Mouse (Mus musculus) MN1 (cell line): ENCODE measurements around the gene Dop1b.

Source experiments
- DNase-seq: peaks from one replicate; pipeline ENCODE4 v3.0.0-alpha.2; 2016; ENCODE audit warnings: low spot score

The Dop1b gene

GRCm38 (mm10) chr16:93756622-93757021, 44.9 kb downstream of the Dop1b start:
- DNase-seq: no peak

- DNase-seq: no peak
These were observed 51.7 kb downstream of the Dop1b start for GRCm38 (mm10) chr16:93763378-93763777.

GRCm38 (mm10) chr16:93764597-93764996, 52.9 kb downstream of the Dop1b start:
- no peak for DNase-seq

- DNase-seq: peak; percentile 45
These were observed 55.3 kb downstream of the Dop1b start for GRCm38 (mm10) chr16:93766956-93767355.

DNA sequence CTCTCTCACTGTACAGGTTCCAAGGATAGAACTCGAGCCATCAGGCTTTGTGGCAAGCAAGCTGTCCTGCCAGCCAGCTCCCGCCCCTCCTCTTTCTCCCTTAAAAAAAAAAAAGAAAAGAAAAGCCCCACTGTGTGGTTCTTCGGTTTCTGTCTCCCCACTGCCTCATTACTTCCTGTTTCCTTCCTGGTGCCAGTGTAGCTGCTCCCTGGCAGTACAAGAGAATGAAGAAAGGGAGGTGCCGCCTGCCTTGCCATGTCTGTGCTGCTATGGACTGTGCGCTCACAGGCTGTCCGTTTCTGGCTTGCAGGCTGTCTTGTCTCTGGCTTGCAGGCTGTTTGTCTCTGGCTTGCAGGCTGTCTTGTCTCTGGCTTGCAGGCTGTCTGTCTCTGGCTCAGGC, 55.8 kb downstream of the Dop1b start:
- DNase-seq: no peak

DNA sequence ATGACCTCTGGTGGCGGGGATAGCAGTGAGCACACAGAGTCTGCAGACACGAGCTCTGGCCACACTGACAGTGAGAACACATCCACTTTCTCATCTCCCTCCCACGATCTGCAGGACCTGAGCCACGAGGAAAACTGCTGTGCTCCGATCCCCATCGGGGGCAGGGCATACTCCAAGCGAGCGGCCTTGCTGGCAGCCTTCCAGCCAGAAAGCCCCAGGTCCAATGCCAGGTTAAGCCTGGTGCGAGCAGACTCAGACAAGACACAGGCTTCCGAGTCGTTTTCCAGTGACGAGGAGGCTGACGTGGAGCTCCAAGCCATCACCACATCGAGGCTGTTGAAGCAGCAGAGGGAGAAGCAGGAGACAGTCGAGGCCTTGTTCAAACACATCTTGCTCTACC, 57.9 kb downstream of the Dop1b start:
- peak; percentile 61 for DNase-seq

DNA sequence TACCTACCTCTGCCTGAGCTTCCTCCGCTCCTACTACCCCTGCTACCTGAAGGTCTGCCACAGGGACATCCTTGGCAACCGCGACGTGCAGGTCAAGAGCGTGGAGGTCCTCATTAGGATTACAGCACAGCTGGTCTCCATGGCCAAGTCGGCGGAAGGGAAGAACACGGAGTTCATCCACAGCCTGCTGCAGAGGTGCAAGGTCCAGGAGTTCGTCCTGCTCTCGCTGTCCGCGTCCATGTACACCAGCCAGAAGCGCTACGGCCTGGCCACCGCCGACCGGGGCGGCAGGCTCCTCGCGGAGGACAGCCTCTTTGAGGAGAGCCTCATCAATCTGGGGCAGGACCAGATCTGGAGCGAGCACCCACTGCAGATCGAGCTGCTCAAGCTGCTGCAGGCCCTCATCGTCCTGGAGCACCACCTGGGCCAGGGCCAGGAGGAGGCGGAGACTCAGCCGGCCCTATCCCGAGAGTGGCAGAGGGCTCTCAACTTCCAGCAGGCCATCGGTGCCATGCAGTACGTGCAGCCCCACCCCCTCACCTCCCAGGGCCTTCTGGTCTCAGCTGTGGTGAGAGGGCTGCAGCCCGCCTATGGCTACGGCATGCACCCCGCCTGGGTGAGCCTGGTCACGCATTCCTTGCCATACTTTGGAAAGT, 58.7 kb downstream of the Dop1b start:
- peak; percentile 55 for DNase-seq

GRCm38 (mm10) chr16:93774658-93775057, 63.0 kb downstream of the Dop1b start:
- DNase-seq: no peak

- DNase-seq: no peak
These were observed 64.8 kb downstream of the Dop1b start for GRCm38 (mm10) chr16:93776468-93776867.

DNA sequence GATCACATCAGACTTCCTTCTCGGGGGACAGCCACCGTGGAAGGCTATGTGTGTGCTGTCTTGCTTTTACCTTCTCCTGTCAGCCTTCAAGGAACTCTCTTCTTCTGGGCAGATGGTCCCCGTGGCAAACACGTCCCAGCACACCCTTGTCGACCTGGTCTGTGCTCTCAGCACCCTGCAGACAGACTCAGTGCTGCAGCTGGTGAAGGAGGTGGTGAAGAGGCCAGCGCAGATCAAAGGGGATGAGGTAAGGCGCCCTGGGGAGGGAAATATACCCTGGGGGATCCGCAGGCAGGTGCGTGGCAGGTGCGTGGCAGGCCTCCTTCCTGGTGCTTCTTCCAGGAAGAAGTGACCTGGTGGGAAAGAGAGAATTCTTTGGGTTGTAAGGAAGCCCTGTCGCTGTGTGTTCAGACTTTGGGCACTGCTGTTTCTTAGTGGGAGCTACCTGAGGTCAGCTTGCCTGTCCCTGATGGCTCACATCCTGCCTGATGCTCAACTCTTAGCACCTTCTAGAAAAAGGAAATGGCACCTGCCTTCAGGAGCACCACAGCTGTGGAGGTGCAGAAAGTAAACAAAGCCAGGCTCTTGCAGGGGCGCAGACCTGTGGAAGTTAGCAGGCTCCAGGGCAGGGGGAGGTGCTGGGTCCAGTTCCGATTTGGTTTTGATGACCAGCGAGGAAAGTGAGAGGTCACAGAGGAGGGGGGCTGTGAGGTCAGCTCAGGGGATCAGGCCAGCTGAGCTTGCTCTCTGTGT, 65.7 kb downstream of the Dop1b start:
- no peak for DNase-seq

DNA sequence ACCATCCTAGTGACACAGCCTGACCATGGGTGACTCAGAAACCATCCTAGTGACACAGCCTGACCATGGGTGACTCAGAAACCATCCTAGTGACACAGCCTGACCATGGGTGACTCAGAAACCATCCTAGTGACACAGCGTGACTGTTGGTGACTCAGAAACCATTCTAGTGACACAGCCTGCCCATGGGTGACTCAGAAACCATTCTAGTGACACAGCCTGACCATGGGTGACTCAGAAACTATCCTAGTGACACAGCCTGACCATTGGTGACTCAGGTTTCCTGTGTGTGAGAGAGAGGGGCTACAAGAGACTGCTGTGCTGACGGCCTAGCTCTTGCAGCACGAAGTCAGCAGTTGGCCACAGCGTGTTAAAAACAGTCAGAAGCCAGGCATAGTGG, 66.7 kb downstream of the Dop1b start:
- DNase-seq: peak; percentile 11

DNA sequence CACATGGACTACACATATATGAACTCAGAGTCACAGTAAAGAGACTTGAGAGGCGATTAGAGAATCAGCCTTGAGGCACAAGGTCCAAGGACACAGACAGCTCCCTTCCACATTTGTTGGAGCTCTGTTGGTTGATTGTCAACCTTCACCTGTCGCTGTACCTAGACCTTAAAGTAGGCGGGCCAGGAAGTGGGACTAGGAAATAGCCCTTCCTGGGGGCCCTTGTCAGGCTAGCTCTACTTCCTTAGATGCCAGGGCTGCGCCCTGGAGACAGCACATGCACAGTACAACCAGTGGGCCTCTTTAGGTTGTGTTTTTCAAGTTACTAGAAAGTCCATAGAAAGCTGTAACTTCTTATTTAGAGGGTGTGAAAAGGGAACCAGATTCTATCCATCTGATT, 67.8 kb downstream of the Dop1b start:
- no peak for DNase-seq

- DNase-seq: no peak
These were observed 69.2 kb downstream of the Dop1b start for GRCm38 (mm10) chr16:93780660-93781479.

GRCm38 (mm10) chr16:93784175-93784574, 72.5 kb downstream of the Dop1b start:
- DNase-seq: no peak

DNA sequence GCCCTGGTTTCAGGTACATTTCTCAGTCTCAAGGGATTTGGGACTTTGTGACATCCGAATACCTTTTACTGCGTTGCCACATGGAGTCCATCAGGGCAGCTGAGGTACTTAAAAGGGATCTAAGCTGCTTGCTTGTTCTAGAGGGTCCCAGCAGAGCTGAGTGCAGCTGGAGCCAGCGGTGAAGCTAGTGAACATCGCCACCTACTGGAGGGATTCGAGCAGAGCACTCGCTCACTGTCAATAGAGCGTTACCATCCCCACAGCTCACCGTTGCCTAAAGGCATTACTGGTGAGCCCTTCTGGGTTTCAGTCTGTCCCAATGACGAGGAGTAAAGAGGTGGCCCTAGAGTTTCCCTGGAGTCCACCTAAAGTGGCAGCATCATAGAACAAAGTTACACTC, 74.1 kb downstream of the Dop1b start:
- DNase-seq: peak; percentile 51

DNA sequence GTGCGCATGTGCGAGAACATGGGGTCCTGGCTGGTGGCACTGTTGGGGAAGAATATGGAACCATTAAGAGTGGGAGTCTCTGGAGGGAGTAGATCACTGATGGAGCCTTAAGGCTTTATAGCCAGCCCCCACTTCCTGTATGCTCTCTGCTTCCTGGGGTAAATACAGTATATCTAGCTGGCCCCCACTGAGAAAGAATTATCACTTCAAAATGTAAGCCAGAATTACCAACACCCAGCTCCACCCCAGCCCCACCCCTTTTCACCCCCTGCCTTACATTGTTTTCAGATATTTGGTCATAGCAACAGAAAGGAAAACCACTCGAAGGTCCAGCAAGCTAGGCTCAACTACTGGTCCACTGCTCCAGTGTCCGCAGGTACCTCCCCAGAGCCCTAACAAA, 76.7 kb downstream of the Dop1b start:
- no peak for DNase-seq

GRCm38 (mm10) chr16:93788881-93789280, 77.2 kb downstream of the Dop1b start:
- no peak for DNase-seq

- DNase-seq: no peak
These were observed 78.5 kb downstream of the Dop1b start for GRCm38 (mm10) chr16:93789971-93790755.

- DNase-seq: no peak
These were observed 81.4 kb downstream of the Dop1b start for GRCm38 (mm10) chr16:93792981-93793630.

DNA sequence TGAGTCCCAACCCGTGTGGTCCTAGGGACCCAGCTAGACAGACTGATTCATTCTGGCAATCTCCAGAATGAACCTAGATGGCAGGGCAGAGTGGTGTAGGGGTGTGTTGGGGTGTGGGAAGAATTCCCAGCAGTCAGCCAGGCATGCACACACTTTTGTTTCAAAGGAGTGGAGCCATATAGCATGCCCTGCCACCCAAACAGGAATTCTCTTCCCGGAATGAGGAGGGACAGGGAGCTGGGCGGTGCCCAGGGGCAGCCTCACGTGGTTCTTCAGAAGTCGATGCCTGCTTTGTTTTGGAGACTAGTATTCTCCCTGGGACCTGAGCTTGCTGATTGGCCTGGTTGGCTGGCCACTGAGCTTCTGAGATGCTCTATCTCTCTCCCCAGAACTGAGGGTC, 83.1 kb downstream of the Dop1b start:
- no peak for DNase-seq

GRCm38 (mm10) chr16:93795391-93795790, 83.7 kb downstream of the Dop1b start:
- no peak for DNase-seq
